Mouse (Mus musculus) testis, adult 2 months (tissue): ENCODE results near the gene Nrcam. TPM values are rescaled to one million over a fixed set of nuclear protein-coding genes. Genes with fewer than 3 reads are reported as not detected.

Experiments
- H3K27ac ChIP-seq: fragments of 200-500 bp; 2 replicates; pipeline ENCODE4 v1.5.1; 2012; ENCODE audit warnings: low read depth, low read length; ENCODE audit not compliant: control insufficient read depth, insufficient read depth
- H3K27me3 ChIP-seq: fragments of 200-500 bp; 2 replicates; pipeline ENCODE4 v1.6.1; 2012; ENCODE audit warnings: mild to moderate bottlenecking, low read length, moderate library complexity; ENCODE audit not compliant: control insufficient read depth, insufficient read depth
- H3K36me3 ChIP-seq: fragments of 200-500 bp; 2 replicates; pipeline ENCODE4 v1.6.1; 2012; ENCODE audit warnings: mild to moderate bottlenecking, low read length; ENCODE audit not compliant: control insufficient read depth, insufficient read depth
- H3K4me1 ChIP-seq: fragments of 200-500 bp; 2 replicates; pipeline ENCODE4 v1.6.1; 2012; ENCODE audit warnings: low read length; ENCODE audit not compliant: control insufficient read depth, insufficient read depth
- H3K4me3 ChIP-seq: fragments of 200-500 bp; 2 replicates; pipeline ENCODE4 v1.5.1; 2012; ENCODE audit warnings: low read depth, mild to moderate bottlenecking, low read length, moderate library complexity, mixed read lengths; ENCODE audit not compliant: control insufficient read depth
- CTCF ChIP-seq: fragments of 200-500 bp; IDR thresholded peaks from 2 replicates; pipeline ENCODE4 v1.5.1; 2012; ENCODE audit warnings: low read depth, mild to moderate bottlenecking, inconsistent platforms, low read length, moderate library complexity; ENCODE audit not compliant: control insufficient read depth, insufficient read depth, insufficient replicate concordance
- POLR2A ChIP-seq: fragments of 200-500 bp; IDR thresholded peaks from 2 replicates; pipeline ENCODE4 v1.6.1; 2012; ENCODE audit warnings: low read depth, mild to moderate bottlenecking, inconsistent platforms, low read length, moderate library complexity; ENCODE audit not compliant: control insufficient read depth
- polyA plus RNA-seq: library from polyadenylated mRNA; depleted of rRNA; stranded (reverse); fragments of >200 nt; gene quantifications from 2 replicates; pipeline ENCODE4 v1.2.3, GENCODE M21; 2012

Gene Nrcam
- polyA plus RNA-seq, 1 experiment, result 0.94 TPM

DNA sequence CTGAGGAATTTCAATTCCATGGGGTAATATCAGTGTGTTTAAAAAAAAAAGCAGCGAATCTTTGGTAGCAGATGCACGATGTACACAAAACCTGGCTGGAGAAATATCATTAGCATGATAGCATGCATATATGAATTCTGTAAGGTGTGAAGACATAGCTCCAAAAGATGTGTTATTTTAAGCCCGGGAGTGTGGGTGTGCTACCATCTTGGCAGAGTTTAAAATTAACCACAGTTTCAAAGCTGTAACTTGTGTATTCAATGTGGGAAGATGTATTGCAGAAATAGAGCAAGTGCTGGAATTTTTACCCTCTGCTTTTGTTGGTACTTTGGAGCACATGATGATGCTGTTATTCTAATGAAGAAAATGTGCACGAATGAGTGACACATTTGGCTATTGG lies 81.1 kb downstream of the Nrcam start:
- Histone ChIP-seq H3K4me3 (no peak overlapping the region), H3K27ac (no peak overlapping the region), H3K4me1 (no peaks in the 10 kb centered on the region), H3K36me3 (no peaks in the 10 kb centered on the region), H3K27me3 (no peaks in the 10 kb centered on the region)
- no peak for TF ChIP-seq CTCF
- TF ChIP-seq POLR2A, result no peak

- H3K36me3 ChIP-seq, result no peaks in the 10 kb centered on the region
- no peaks in the 10 kb centered on the region for H3K4me1 ChIP-seq
- no peak overlapping the region for H3K4me3 ChIP-seq
- H3K27ac ChIP-seq, result no peak overlapping the region
- TF ChIP-seq CTCF (no peak), POLR2A (no peak)
- H3K27me3 ChIP-seq, result no peaks in the 10 kb centered on the region
Measured at GRCm38 (mm10) chr12:44411031-44411430, 82.3 kb downstream of the Nrcam start.

GRCm38 (mm10) chr12:44422154-44422866 lies 93.6 kb downstream of the Nrcam start:
- Histone ChIP-seq H3K4me1 (no peaks in the 10 kb centered on the region), H3K36me3 (no peaks in the 10 kb centered on the region), H3K27ac (no peak overlapping the region), H3K4me3 (no peak overlapping the region), H3K27me3 (no peaks in the 10 kb centered on the region)
- TF ChIP-seq CTCF, result no peak
- TF ChIP-seq POLR2A, result no peak

GRCm38 (mm10) chr12:44422867-44423255 lies 94.2 kb downstream of the Nrcam start:
- H3K4me3 ChIP-seq, result no peak overlapping the region

GRCm38 (mm10) chr12:44424011-44424410 lies 95.3 kb downstream of the Nrcam start:
- no peaks in the 10 kb centered on the region for H3K27me3 ChIP-seq
- H3K4me1 ChIP-seq, result no peaks in the 10 kb centered on the region
- no peak overlapping the region for H3K27ac ChIP-seq
- H3K36me3 ChIP-seq, result no peaks in the 10 kb centered on the region
- no peak overlapping the region for H3K4me3 ChIP-seq
- TF ChIP-seq CTCF (no peak), POLR2A (no peak)

More at GRCm38 (mm10) chr12:44422867-44423255, 94.2 kb downstream of the Nrcam start:
- Histone ChIP-seq H3K27ac (no peak overlapping the region), H3K27me3 (no peaks in the 10 kb centered on the region), H3K36me3 (no peaks in the 10 kb centered on the region), H3K4me1 (no peaks in the 10 kb centered on the region)
- TF ChIP-seq CTCF (no peak), POLR2A (no peak)

DNA sequence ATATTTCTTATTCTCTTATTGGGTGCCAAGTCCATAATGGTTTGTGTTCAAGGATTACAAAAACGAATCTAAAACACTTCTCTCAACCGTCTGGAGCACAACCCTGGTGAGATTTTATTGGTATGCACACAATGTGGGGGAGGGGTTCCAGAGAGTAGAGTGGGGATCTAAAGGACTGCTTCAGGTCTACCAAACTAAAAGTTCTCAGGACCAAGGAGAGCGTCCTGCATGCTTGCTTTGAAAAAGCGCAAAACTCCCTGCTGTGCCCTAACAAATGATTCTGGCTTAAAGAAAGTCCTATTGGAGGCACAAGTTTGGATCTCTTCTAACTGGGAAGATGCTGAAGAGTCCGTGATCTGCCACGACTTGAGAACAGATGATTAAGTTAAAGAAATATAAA lies 96.4 kb downstream of the Nrcam start:
- Histone ChIP-seq H3K4me1 (no peaks in the 10 kb centered on the region), H3K4me3 (no peak overlapping the region), H3K27me3 (no peaks in the 10 kb centered on the region), H3K36me3 (no peaks in the 10 kb centered on the region), H3K27ac (no peak overlapping the region)
- no peak for TF ChIP-seq CTCF
- no peak for TF ChIP-seq POLR2A

DNA sequence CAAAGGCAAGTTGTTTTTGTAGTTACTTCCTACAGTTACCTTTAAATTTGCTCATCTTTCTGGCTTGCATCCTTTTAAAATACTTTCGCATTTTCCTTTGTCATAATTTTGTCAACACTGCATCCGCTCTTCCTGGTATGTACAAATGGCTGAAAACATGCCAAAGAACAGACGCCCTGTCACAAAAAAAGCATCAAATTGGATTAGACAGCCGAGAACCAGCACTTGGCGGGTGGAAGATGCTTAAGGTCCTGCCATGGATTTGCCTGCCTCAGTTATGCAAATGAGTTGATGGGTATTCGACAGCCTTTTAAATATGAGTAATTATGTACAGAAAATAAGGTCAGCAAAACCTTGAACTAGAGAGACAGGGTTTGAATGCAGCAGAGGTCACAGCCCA lies 101.7 kb downstream of the Nrcam start:
- Histone ChIP-seq H3K4me3 (no peak overlapping the region), H3K4me1 (no peaks in the 10 kb centered on the region), H3K27ac (no peak overlapping the region), H3K36me3 (no peaks in the 10 kb centered on the region), H3K27me3 (no peaks in the 10 kb centered on the region)
- no peak for TF ChIP-seq CTCF
- TF ChIP-seq POLR2A, result no peak

- no peaks in the 10 kb centered on the region for H3K4me1 ChIP-seq
Measured at GRCm38 (mm10) chr12:44430996-44431395, 102.3 kb downstream of the Nrcam start.

More at GRCm38 (mm10) chr12:44430996-44431395, 102.3 kb downstream of the Nrcam start:
- Histone ChIP-seq H3K4me3 (no peak overlapping the region), H3K36me3 (no peaks in the 10 kb centered on the region), H3K27ac (no peak overlapping the region), H3K27me3 (no peaks in the 10 kb centered on the region)
- TF ChIP-seq CTCF (no peak), POLR2A (no peak)
